Mouse (Mus musculus): ENCODE data around the gene Fndc3b.

GRCm38 (mm10) chr3:27665338-27665737 lies 45.8 kb downstream of the Fndc3b start:
- no peak for TF ChIP-seq CTCF (conservative IDR thresholded peaks at IDR 0.05; ENCODE audit: low read length)
- no peak for TF ChIP-seq NANOG (IDR thresholded peaks at IDR 0.05; ENCODE audit: borderline replicate concordance, low read length)

Data from E14TG2a.4 (cell line).